Mouse (Mus musculus) bone marrow, adult 2 months (tissue): ENCODE results near the gene Noc4l.

Source experiments
- CTCF ChIP-seq: fragments of 200-500 bp; IDR thresholded peaks from 2 replicates; pipeline ENCODE4 v1.5.1; 2011; ENCODE audit warnings: low read length, control low read depth; ENCODE audit not compliant: control insufficient read depth, insufficient read depth
- POLR2A ChIP-seq: fragments of 200-500 bp; IDR thresholded peaks from 2 replicates; pipeline ENCODE4 v1.6.1; 2011; ENCODE audit warnings: low read depth, mild to moderate bottlenecking, control low read depth, low read length, borderline replicate concordance; ENCODE audit not compliant: control insufficient read depth

DNA sequence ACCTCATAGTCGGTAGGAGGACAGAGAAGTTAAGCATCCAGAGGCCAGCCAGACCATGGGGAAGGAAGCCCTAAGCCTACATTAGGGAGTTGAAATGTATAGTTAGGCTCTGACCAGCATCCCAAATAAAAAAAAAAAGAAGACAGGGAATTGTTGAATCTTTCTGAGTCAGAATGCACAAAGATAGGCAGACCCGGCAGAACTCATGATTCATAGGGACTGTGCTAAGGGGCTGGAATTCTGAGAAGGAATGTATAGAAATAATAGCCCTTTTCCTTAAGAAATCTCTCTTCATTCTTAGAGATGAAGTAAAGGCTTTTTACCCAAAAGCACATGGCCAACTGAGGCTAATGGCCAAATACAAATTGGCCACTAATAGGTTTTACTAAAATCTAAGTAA, 48.9 kb downstream of the Noc4l start:
- TF ChIP-seq CTCF = no peak
- no peak for TF ChIP-seq POLR2A
